Mouse (Mus musculus) neural tube, embryonic 11.5 days (tissue): ENCODE measurements around the gene Rsrc2. TPM values are rescaled to one million over a fixed set of nuclear protein-coding genes. Genes with fewer than 3 reads are reported as not detected.
"Not testable (repeated sequence)": the region's sequence is repeated elsewhere in the genome, so short reads cannot be mapped to it uniquely, and the experiment has no call there.

Experiments
- ATAC-seq: fragments of 200-750 bp; cut with Nextera tagmentation; 2 replicates; pipeline ENCODE4 v1.8.0; 2017; ENCODE audit warnings: moderate number of reproducible peaks, mild to moderate bottlenecking, moderate TSS enrichment, moderate library complexity; ENCODE audit not compliant: insufficient read depth, low FRiP score, low TSS enrichment
- DNase-seq: peaks from one replicate; pipeline ENCODE4 v3.0.0-alpha.2; 2015; ENCODE audit warnings: low spot score
- H3K27ac ChIP-seq: fragments of 300-500 bp; sonication (generic); 2 replicates; pipeline ENCODE4 v1.5.1; 2014; ENCODE audit warnings: low read depth, mild to moderate bottlenecking, low read length
- H3K27me3 ChIP-seq: fragments of 300-500 bp; sonication (generic); 2 replicates; pipeline ENCODE4 v1.6.1; 2014; ENCODE audit warnings: mild to moderate bottlenecking, low read length, mixed read lengths; ENCODE audit not compliant: control insufficient read depth, insufficient read depth
- H3K36me3 ChIP-seq: fragments of 300-500 bp; sonication (generic); 2 replicates; pipeline ENCODE4 v1.6.1; 2014; ENCODE audit warnings: mild to moderate bottlenecking, low read length, moderate library complexity, mixed read lengths; ENCODE audit not compliant: control insufficient read depth, insufficient read depth
- H3K4me1 ChIP-seq: fragments of 300-500 bp; sonication (generic); 2 replicates; pipeline ENCODE4 v1.6.1; 2014; ENCODE audit warnings: low read length, mixed read lengths; ENCODE audit not compliant: control insufficient read depth, insufficient read depth
- H3K4me2 ChIP-seq: fragments of 300-500 bp; sonication (generic); 2 replicates; pipeline ENCODE4 v1.6.1; 2014; ENCODE audit warnings: low read depth, mild to moderate bottlenecking, moderate library complexity
- H3K4me3 ChIP-seq: fragments of 300-500 bp; sonication (generic); 2 replicates; pipeline ENCODE4 v1.5.1; 2014; ENCODE audit warnings: low read depth, low read length
- H3K9ac ChIP-seq: fragments of 300-500 bp; sonication (generic); 2 replicates; pipeline ENCODE4 v1.6.1; 2014; ENCODE audit warnings: mild to moderate bottlenecking, low read length
- H3K9me3 ChIP-seq: fragments of 300-500 bp; sonication (generic); 2 replicates; pipeline ENCODE4 v1.6.1; 2016; ENCODE audit warnings: low read length; ENCODE audit not compliant: control insufficient read depth
- WGBS: fragments of 180-500 bp; shearing (Covaris S2); extraction: QIAGEN DNeasy Blood & Tissue Kit; methylation state at CpG from one replicate; pipeline ENCODE4 v1.1.7; 2014; 5-methylcytosine and 5-hydroxymethylcytosine counted together
- polyA plus RNA-seq: library from polyadenylated mRNA; unstranded; fragments of >200 nt; fragmentation: Nextera tagmentation; extraction: Ambion mirVana; gene quantifications from 2 replicates; pipeline ENCODE4 v1.2.1, GENCODE M21; 2014

Gene Rsrc2
- polyA plus RNA-seq, 1 experiment from 2014 or later, result 154 TPM

GRCm38 (mm10) chr5:123748339-123749064 lies 712 bp downstream of the Rsrc2 start:
- peak overlapping the region; percentile 71 for H3K4me2 ChIP-seq
- H3K4me1 ChIP-seq, result peaks cover 16% of the 10 kb centered on the region
- no peaks in the 10 kb centered on the region for H3K27me3 ChIP-seq
- ATAC-seq, result no peak
- H3K27ac ChIP-seq, result peak overlapping the region; percentile 74
- peaks cover 7% of the 10 kb centered on the region; the same call in 1 of the 2 replicates for H3K36me3 ChIP-seq
- no peaks in the 10 kb centered on the region for H3K9me3 ChIP-seq
- peak overlapping the region; percentile 66 for H3K9ac ChIP-seq
- peak; percentile 12 for DNase-seq
- H3K4me3 ChIP-seq, result peak overlapping the region; percentile 66
- under 1% methylated on average over 18 of the region's 18 CpGs for WGBS

- 49% methylated on average over 7 of the region's 7 CpGs for WGBS
- Histone ChIP-seq H3K27me3 (no peaks in the 10 kb centered on the region), H3K36me3 (peaks cover 10% of the 10 kb centered on the region), H3K27ac (no peak overlapping the region), H3K4me3 (peak overlapping the region; percentile 66), H3K9ac (peak overlapping the region; percentile 42; the same call in 1 of the 2 replicates), H3K4me1 (peaks cover 16% of the 10 kb centered on the region), H3K4me2 (peak overlapping the region; percentile 71), H3K9me3 (no peaks in the 10 kb centered on the region)
- DNase-seq (no peak), ATAC-seq (no peak)
Observed at GRCm38 (mm10) chr5:123747604-123748003, 1.6 kb downstream of the Rsrc2 start.

GRCm38 (mm10) chr5:123746253-123746652 lies 3.0 kb downstream of the Rsrc2 start:
- no peak overlapping the region for H3K9ac ChIP-seq
- H3K27me3 ChIP-seq, result no peaks in the 10 kb centered on the region
- H3K4me1 ChIP-seq, result peaks cover 16% of the 10 kb centered on the region
- peaks cover 10% of the 10 kb centered on the region for H3K36me3 ChIP-seq
- 0 out of 2 replicates have a peak overlapping the region, but pooled peaks have one; percentile 13 for H3K4me3 ChIP-seq
- H3K27ac ChIP-seq, result no peak overlapping the region
- H3K9me3 ChIP-seq, result no peaks in the 10 kb centered on the region
- H3K4me2 ChIP-seq, result peak overlapping the region; percentile 71; the same call in 1 of the 2 replicates
- DNase-seq, result no peak
- no peak for ATAC-seq

GRCm38 (mm10) chr5:123744358-123744757 lies 4.9 kb downstream of the Rsrc2 start:
- ATAC-seq, result no peak
- no peak overlapping the region for H3K27ac ChIP-seq
- H3K4me1 ChIP-seq, result peaks cover 16% of the 10 kb centered on the region
- peaks cover 12% of the 10 kb centered on the region for H3K36me3 ChIP-seq
- WGBS, result 88% methylated on average over 2 of the region's 2 CpGs
- no peaks in the 10 kb centered on the region for H3K27me3 ChIP-seq
- DNase-seq, result no peak
- no peak overlapping the region for H3K4me2 ChIP-seq
- H3K4me3 ChIP-seq, result no peak overlapping the region
- H3K9me3 ChIP-seq, result no peaks in the 10 kb centered on the region
- H3K9ac ChIP-seq, result no peak overlapping the region

- Histone ChIP-seq H3K4me3 (no peak overlapping the region), H3K9me3 (no peaks in the 10 kb centered on the region), H3K9ac (no peak overlapping the region), H3K4me2 (no peak overlapping the region), H3K4me1 (no peaks in the 10 kb centered on the region), H3K27me3 (no peaks in the 10 kb centered on the region), H3K36me3 (peaks cover 21% of the 10 kb centered on the region), H3K27ac (no peak overlapping the region)
- no peak for ATAC-seq
- whole genome bisulfite sequencing, result 96% methylated on average over 2 of the region's 2 CpGs
- no peak for DNase-seq
Observed at GRCm38 (mm10) chr5:123730981-123731380, 18.2 kb downstream of the Rsrc2 start.

- not testable (repeated sequence) for H3K9ac ChIP-seq, H3K9me3 ChIP-seq, ATAC-seq, H3K4me2 ChIP-seq, H3K27ac ChIP-seq, H3K4me1 ChIP-seq, H3K36me3 ChIP-seq, H3K27me3 ChIP-seq, DNase-seq, H3K4me3 ChIP-seq
- 90% methylated on average over 7 of the region's 7 CpGs for whole genome bisulfite sequencing
Observed at GRCm38 (mm10) chr5:123723816-123724215, 25.4 kb downstream of the Rsrc2 start.

GRCm38 (mm10) chr5:123720328-123721311 lies 28.6 kb downstream of the Rsrc2 start, which contains the start of gene Zcchc8:
TSS of gene Zcchc8 (minus strand) at chr5:123721100.
- Histone ChIP-seq H3K4me2 (peak within 1 kb of the TSS; percentile 51), H3K4me3 (peak within 1 kb of the TSS; percentile 92), H3K4me1 (peaks cover 4% of the 10 kb centered on the region; the same call in 1 of the 2 replicates), H3K27me3 (no peaks in the 10 kb centered on the region), H3K27ac (peak within 1 kb of the TSS; percentile 77), H3K9ac (peak within 1 kb of the TSS; percentile 90), H3K36me3 (no peaks in the 10 kb centered on the region; the same call in 1 of the 2 replicates), H3K9me3 (no peaks in the 10 kb centered on the region)
- DNase-seq (peak; percentile 96), ATAC-seq (peak; percentile 100)
- under 1% methylated on average over 82 of the region's 83 CpGs for WGBS

- Histone ChIP-seq H3K4me2 (no peak overlapping the region), H3K9ac (no peak overlapping the region), H3K4me3 (no peak overlapping the region), H3K36me3 (peaks cover 26% of the 10 kb centered on the region), H3K4me1 (peaks cover 4% of the 10 kb centered on the region; the same call in 1 of the 2 replicates), H3K9me3 (no peaks in the 10 kb centered on the region), H3K27ac (no peak overlapping the region), H3K27me3 (no peaks in the 10 kb centered on the region)
- ATAC-seq (no peak), DNase-seq (no peak)
- WGBS, result 86% methylated on average over 4 of the region's 4 CpGs
Observed at GRCm38 (mm10) chr5:123714622-123715021, 34.6 kb downstream of the Rsrc2 start.
